Comparison of ENCODE assay signal across 10 mouse cellular contexts in the genomic region with DNA sequence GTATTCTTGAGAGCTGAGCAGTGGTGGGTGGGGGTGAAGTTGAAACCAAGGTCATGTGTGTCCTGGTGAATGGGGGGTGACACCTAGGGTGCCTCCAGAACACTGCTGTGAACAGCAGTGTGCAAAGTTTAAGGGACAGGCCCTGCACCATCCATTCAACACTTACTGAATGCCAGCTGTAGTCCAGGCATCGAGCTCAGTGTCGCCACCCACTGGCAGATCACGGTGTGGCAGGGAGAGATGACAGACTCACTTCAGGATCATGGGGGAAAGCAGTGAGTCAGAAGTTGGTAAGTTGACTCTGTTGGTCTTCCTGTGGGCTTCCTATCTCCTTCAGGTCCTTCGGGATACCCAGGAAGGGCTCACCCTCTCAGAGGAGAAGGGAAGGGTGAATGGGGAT. TPM values are rescaled to one million over a fixed set of nuclear protein-coding genes. Genes with fewer than 3 reads are reported as not detected.
DNase-seq lines count a peak whose midpoint lies in the region; ATAC-seq and TF ChIP-seq lines count a peak whose summit lies in the region.
"Had no signal": no experiment of that assay in that cellular context is flagged by ENCODE, and none has a peak within 500 bp of the region (broad histone marks: within the 10 kb centered on the region; RNA-seq: fewer than 3 reads in every experiment).

No protein-coding gene starts in this region.

- TF ChIP-seq POLR2A in lung, adult 2 months (IDR thresholded peaks at IDR 0.05; ENCODE audit: borderline replicate concordance, extremely low read depth, low read depth, low read length) = no peak

- DNase-seq in embryo, embryonic 10.5 days (ENCODE audit: low spot score) = peak; percentile 72
- no peak for DNase-seq in embryo, embryonic 11 days
- peak; percentile 25 for DNase-seq in lung, adult 2 months
- no peak for DNase-seq in lung, adult 18-20 months
- DNase-seq in ZHBTc4 (ENCODE audit: low read depth, low spot score) = peak; percentile 77
- DNase-seq in frontal cortex, postnatal 25 days (ENCODE audit: low spot score in 2 of 2) = peak; percentile 39 to 47

- no peaks in the 10 kb centered on the region for H3K4me1 ChIP-seq in lung, adult 2 months (ENCODE audit: control insufficient read depth, insufficient read depth, low read length)

- H3K4me3 ChIP-seq in lung, adult 2 months (replicated peaks; ENCODE audit: extremely low read depth, low read depth, low read length) = no peak overlapping the region
- H3K4me3 ChIP-seq: myocyte had no signal

- TF ChIP-seq CTCF in lung, adult 2 months (IDR thresholded peaks at IDR 0.05; ENCODE audit: insufficient read depth, low read length) = peak; percentile 74

- 10% methylated on average over 4 of the region's 4 CpGs for WGBS in lung, adult 2 months

- peak; percentile 56; the same call in 1 of the 2 replicates for ATAC-seq in monocyte, adult 5-6 weeks (replicated peaks; ENCODE audit: insufficient number of reproducible peaks, low FRiP score, low TSS enrichment, poor library complexity, severe bottlenecking)
- ATAC-seq in activated CD4-positive, CD25-positive, alpha-beta regulatory T cell, adult 4 months = no peak

RNA-seq across cellular contexts. Expression of gene Foxs1, which starts 6.8 kb away (rescaled TPM):
- polyA plus RNA-seq in lung, adult 2 months (2012; rRNA removed) = 11.1 and 12.9 TPM in 2 replicates
- not detected in 3 replicates for total RNA-seq in monocyte, adult 5-6 weeks (2017)
- polyA plus RNA-seq in activated CD4-positive, CD25-positive, alpha-beta regulatory T cell, adult 4 months (2017; shearing (Covaris generic)) = not detected

RNA-seq across cellular contexts. Expression of gene Dusp15, which starts 11.7 kb away (rescaled TPM):
- 0.37 and 0.60 TPM in 2 replicates for polyA plus RNA-seq in lung, adult 2 months (2012; rRNA removed)
- total RNA-seq in monocyte, adult 5-6 weeks (2017) = not detected in 3 replicates
- not detected for polyA plus RNA-seq in activated CD4-positive, CD25-positive, alpha-beta regulatory T cell, adult 4 months (2017; shearing (Covaris generic))

RNA-seq across cellular contexts. Expression of gene Ttll9, which starts 22.4 kb away (rescaled TPM):
- 3.4 and 3.8 TPM in 2 replicates for polyA plus RNA-seq in lung, adult 2 months (2012; rRNA removed)
- total RNA-seq in monocyte, adult 5-6 weeks (2017) = not detected in 3 replicates
- 1 to 10 TPM; 1.2 to 1.3 TPM for polyA plus RNA-seq in activated CD4-positive, CD25-positive, alpha-beta regulatory T cell, adult 4 months (2017; shearing (Covaris generic))
- total RNA-seq: heart, postnatal 14 days had no signal
- polyA plus RNA-seq: myocyte had no signal

RNA-seq across cellular contexts. Expression of gene Mylk2, which starts 28.7 kb away (rescaled TPM):
- polyA plus RNA-seq in lung, adult 2 months (2012; rRNA removed) = 0.29 and 3.9 TPM in 2 replicates
- total RNA-seq in monocyte, adult 5-6 weeks (2017) = not detected in 3 replicates
- not detected for polyA plus RNA-seq in activated CD4-positive, CD25-positive, alpha-beta regulatory T cell, adult 4 months (2017; shearing (Covaris generic))

Comparison
In these comparisons a context has a peak if more than half of its experiments do, and no peak if none do; other contexts are left out.
1. DNase-seq: peak in embryo, embryonic 10.5 days (single experiment), lung, adult 2 months (single experiment), ZHBTc4 (single experiment) and frontal cortex, postnatal 25 days (2 of 2); none in embryo, embryonic 11 days (single experiment) and lung, adult 18-20 months (0 of 2).
2. RNA of gene Foxs1, which starts 6.8 kb away (polyA plus RNA-seq): 11.1 to 12.9 TPM in lung, adult 2 months; not detected in activated CD4-positive, CD25-positive, alpha-beta regulatory T cell, adult 4 months; every median in the first group is over 10 times any median in the second.